Mouse (Mus musculus) heart, embryonic 16.5 days (tissue): Measurements from ENCODE around the gene Cel. TPM values are rescaled to one million over a fixed set of nuclear protein-coding genes. Genes with fewer than 3 reads are reported as not detected.

Experiments used
- ATAC-seq: fragments of 200-750 bp; cut with Nextera tagmentation; replicated peaks from 2 replicates; pipeline ENCODE4 v1.8.0; 2017; ENCODE audit warnings: moderate number of reproducible peaks; ENCODE audit not compliant: insufficient read depth, low FRiP score; ENCODE audit errors: extremely low read depth
- H3K27ac ChIP-seq: fragments of 300-500 bp; sonication (generic); 2 replicates; pipeline ENCODE4 v1.5.1; 2014; ENCODE audit warnings: mild to moderate bottlenecking, low read length, control low read depth, moderate library complexity
- H3K27me3 ChIP-seq: fragments of 300-500 bp; sonication (generic); 2 replicates; pipeline ENCODE4 v1.6.1; 2014; ENCODE audit warnings: low read length, mixed read lengths; ENCODE audit not compliant: control insufficient read depth, insufficient read depth
- H3K36me3 ChIP-seq: fragments of 300-500 bp; sonication (generic); 2 replicates; pipeline ENCODE4 v1.6.1; 2014; ENCODE audit not compliant: control insufficient read depth, insufficient read depth
- H3K4me1 ChIP-seq: fragments of 300-500 bp; sonication (generic); 2 replicates; pipeline ENCODE4 v1.6.1; 2014; ENCODE audit warnings: low read length, mixed read lengths; ENCODE audit not compliant: control insufficient read depth, insufficient read depth
- H3K4me2 ChIP-seq: fragments of 300-500 bp; sonication (generic); 2 replicates; pipeline ENCODE4 v1.6.1; 2014; ENCODE audit warnings: low read depth, mild to moderate bottlenecking, control low read depth, low read length
- H3K4me3 ChIP-seq: fragments of 300-500 bp; sonication (generic); 2 replicates; pipeline ENCODE4 v1.5.1; 2014; ENCODE audit warnings: mild to moderate bottlenecking, control low read depth, low read length
- H3K9ac ChIP-seq: fragments of 300-500 bp; sonication (generic); 2 replicates; pipeline ENCODE4 v1.6.1; 2014; ENCODE audit warnings: low read length, control low read depth
- H3K9me3 ChIP-seq: fragments of 300-500 bp; sonication (generic); replicated peaks from 2 replicates; pipeline ENCODE4 v1.6.1; 2016; ENCODE audit warnings: low read length; ENCODE audit not compliant: control insufficient read depth
- WGBS: fragments of 180-500 bp; shearing (Covaris S2); extraction: QIAGEN DNeasy Blood & Tissue Kit; methylation state at CpG from one replicate; pipeline ENCODE4 v1.1.7; 2014; 5-methylcytosine and 5-hydroxymethylcytosine counted together
- polyA plus RNA-seq: library from polyadenylated mRNA; unstranded; fragments of >200 nt; fragmentation: Nextera tagmentation; extraction: Ambion mirVana; gene quantifications from 2 replicates; pipeline ENCODE4 v1.2.1, GENCODE M21; 2015

The Cel gene
- polyA plus RNA-seq, 1 experiment from 2014 or later = 0.30 TPM

DNA sequence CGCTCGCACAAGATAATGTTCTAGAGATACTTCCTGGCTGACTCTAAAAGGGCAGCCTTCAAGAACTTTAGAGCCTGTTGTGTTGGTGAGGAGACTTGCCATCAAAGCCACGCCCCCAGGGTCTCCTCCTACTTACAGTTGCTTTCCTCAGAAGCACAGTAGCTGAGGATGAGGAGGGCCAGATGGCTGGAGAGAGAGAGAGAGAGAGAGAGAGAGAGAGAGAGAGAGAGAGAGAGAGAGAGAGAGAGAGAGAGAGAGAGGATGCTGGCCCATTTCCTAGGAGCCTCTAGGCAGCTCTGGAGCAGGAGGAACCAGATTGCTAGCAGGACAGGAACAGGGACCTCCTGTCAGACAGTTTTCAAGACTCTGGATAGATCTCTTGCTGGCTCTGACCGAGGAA is 27.0 kb downstream of the Cel start:
- no peaks in the 10 kb centered on the region for H3K9me3 ChIP-seq
- 39% methylated on average over 4 of the region's 4 CpGs for WGBS
- H3K4me2 ChIP-seq = peak overlapping the region; percentile 77; the same call in 1 of the 2 replicates
- no peaks in the 10 kb centered on the region for H3K36me3 ChIP-seq
- H3K4me1 ChIP-seq = peaks cover 69% of the 10 kb centered on the region
- no peaks in the 10 kb centered on the region for H3K27me3 ChIP-seq
- no peak overlapping the region for H3K9ac ChIP-seq
- no peak overlapping the region for H3K4me3 ChIP-seq
- H3K27ac ChIP-seq = peak overlapping the region; percentile 25
- ATAC-seq = no peak

DNA sequence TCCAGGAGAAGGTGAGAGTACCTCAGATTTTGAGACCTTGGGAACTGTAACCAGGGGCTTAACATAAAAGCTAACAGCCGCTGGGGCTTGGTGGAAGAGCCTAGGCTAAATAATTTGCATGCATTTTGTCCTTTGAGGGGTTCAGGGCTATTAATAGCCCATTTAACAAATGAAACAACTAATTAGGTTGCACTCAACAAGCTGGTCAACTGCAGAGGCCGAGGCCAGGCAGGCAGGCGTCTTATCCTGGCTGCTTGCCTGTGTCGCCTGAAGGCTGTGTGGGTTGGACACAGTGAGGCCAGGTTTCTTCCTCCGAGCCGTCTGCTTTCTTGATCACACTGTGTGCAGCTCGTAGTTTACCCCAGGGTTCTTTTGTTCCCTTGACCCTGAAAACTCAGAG is 27.6 kb downstream of the Cel start:
- Histone ChIP-seq H3K4me1 (peaks cover 71% of the 10 kb centered on the region), H3K36me3 (no peaks in the 10 kb centered on the region), H3K27ac (peak overlapping the region; percentile 86), H3K9me3 (no peaks in the 10 kb centered on the region), H3K4me2 (peak overlapping the region; percentile 77), H3K4me3 (no peak overlapping the region), H3K9ac (no peak overlapping the region), H3K27me3 (no peaks in the 10 kb centered on the region)
- no peak for ATAC-seq
- 34% methylated on average over 7 of the region's 7 CpGs for WGBS

GRCm38 (mm10) chr2:28535263-28535540 is 28.0 kb downstream of the Cel start:
- Histone ChIP-seq H3K9me3 (no peaks in the 10 kb centered on the region), H3K27me3 (no peaks in the 10 kb centered on the region), H3K4me1 (peaks cover 70% of the 10 kb centered on the region), H3K4me3 (peak overlapping the region; percentile 73; the same call in 1 of the 2 replicates), H3K27ac (peak overlapping the region; percentile 86), H3K9ac (peak overlapping the region; percentile 12; the same call in 1 of the 2 replicates), H3K4me2 (peak overlapping the region; percentile 77), H3K36me3 (no peaks in the 10 kb centered on the region)
- WGBS = 41% methylated on average over 4 of the region's 4 CpGs
- no peak for ATAC-seq

DNA sequence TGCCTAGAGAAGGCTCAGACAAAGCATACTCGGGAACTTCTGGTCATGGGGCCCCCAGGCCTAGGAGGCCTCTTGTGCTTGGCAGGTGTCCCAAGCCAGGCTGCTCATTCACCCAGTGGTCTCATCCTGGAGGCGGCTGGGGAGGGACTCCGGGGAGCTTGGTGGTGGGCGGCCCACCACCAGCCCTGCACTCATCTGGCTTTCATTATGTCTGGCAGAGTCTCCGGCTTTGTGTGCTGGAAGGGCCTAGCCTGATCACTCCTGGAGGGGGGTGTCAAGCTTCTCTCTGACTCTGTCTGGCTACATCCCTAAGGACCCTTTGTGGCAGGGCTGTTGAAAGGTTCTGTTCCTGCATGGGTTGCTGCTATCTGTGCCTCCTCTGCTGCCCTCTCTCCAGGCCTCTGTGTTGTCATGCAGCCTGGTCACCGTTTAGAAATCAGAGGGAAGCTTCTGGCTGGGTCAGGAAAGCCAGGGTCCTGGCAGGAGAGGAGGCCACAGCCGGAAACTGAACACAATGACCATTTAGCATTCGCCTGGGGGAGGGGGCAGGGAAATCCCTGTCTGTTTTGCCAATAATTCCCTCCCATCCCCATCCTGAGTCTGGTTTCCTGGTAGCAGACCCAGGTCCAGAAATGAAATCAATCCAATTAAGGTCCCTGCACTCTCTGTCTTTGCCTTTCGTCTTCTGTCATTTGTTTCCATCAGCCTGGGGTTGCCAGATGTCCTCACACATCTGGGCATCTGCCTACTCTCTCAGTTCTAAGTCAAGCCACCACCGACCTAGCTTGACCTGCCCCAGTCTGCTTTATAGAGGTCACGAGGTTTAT is 28.6 kb downstream of the Cel start:
- H3K36me3 ChIP-seq = no peaks in the 10 kb centered on the region
- H3K4me2 ChIP-seq = peak overlapping the region; percentile 77
- peak overlapping the region; percentile 73 for H3K4me3 ChIP-seq
- WGBS = 38% methylated on average over 11 of the region's 11 CpGs
- H3K4me1 ChIP-seq = peaks cover 69% of the 10 kb centered on the region
- peak overlapping the region; percentile 86 for H3K27ac ChIP-seq
- peak; percentile 20 for ATAC-seq
- H3K27me3 ChIP-seq = no peaks in the 10 kb centered on the region
- H3K9ac ChIP-seq = peak overlapping the region; percentile 81
- no peaks in the 10 kb centered on the region for H3K9me3 ChIP-seq

- H3K27ac ChIP-seq = peak overlapping the region; percentile 86
- H3K4me2 ChIP-seq = peak overlapping the region; percentile 77
- peaks cover 67% of the 10 kb centered on the region for H3K4me1 ChIP-seq
- no peak for ATAC-seq
- WGBS = 61% methylated on average over 7 of the region's 7 CpGs
- H3K27me3 ChIP-seq = no peaks in the 10 kb centered on the region
- peak overlapping the region; percentile 81 for H3K9ac ChIP-seq
- peak overlapping the region; percentile 73 for H3K4me3 ChIP-seq
- no peaks in the 10 kb centered on the region for H3K36me3 ChIP-seq
- H3K9me3 ChIP-seq = no peaks in the 10 kb centered on the region
These were observed 29.2 kb downstream of the Cel start for GRCm38 (mm10) chr2:28533901-28534435.

DNA sequence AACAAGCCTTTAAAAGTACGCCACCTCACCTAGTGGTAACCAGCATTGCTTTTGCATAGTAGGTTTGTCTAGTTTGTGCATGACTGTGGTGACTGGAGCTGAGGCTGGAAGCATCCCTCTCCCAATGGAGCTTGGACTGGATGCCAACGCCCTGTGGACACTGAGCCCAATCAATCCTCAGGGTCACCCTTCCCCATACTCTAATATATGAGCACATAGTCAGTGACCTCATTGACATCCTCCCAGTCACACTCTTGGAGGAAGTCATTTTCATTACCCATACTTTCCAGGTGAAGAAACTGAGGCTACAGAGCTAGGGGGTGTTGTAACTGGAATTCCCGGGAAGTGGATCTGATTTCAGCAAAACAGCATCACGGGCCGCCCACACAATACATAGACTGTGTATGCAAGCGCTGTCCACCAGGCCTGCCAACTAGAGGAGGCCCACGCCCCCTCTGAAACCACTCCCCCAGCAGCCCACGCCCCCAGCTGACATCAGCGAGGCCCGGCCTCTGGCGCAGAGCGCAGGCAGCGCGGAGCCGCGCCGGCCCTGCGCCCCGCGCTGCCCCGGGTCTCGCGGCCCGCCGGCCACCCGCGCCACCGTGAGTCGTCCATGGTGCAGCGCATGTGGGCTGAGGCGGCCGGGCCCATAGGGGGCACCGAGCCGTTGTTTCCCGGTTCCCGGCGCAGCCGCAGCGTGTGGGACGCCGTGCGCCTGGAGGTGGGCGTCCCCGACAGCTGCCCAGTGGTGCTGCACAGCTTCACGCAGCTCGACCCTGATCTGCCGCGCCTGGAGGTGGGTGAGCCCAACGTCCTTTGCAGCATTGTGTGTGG is 30.0 kb downstream of the Cel start:
- Histone ChIP-seq H3K9me3 (no peaks in the 10 kb centered on the region), H3K4me2 (peak overlapping the region; percentile 77), H3K4me1 (peaks cover 59% of the 10 kb centered on the region), H3K4me3 (peak overlapping the region; percentile 73), H3K27ac (peak overlapping the region; percentile 86), H3K36me3 (no peaks in the 10 kb centered on the region), H3K9ac (peak overlapping the region; percentile 81), H3K27me3 (no peaks in the 10 kb centered on the region)
- WGBS = 2% methylated on average over 49 of the region's 49 CpGs
- ATAC-seq = peak; percentile 91

GRCm38 (mm10) chr2:28530311-28530710 is 32.9 kb downstream of the Cel start:
- no peaks in the 10 kb centered on the region for H3K36me3 ChIP-seq

DNA sequence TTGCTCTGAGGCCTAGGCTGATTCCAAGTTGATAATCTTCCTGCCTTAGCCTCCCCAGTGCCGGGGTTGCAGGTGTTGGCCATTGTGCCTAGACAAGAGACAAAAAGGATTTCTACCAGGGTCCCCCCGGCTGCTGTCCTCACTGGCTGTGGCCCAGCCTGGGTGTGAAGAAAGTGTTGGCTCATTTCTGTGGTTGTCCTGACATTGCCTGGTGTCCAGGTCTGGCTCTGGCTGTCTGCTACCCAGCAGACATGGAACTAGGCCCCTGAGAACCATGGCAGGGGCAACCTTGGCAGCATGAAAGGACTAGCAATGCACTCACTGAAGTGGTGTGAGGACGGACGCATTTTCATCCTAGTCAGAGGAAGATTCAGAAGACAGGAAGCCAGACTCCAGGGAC is 33.3 kb downstream of the Cel start:
- H3K27ac ChIP-seq = peak overlapping the region; percentile 41; the same call in 1 of the 2 replicates
- H3K9ac ChIP-seq = no peak overlapping the region
- no peaks in the 10 kb centered on the region for H3K36me3 ChIP-seq
- no peak for ATAC-seq
- no peak overlapping the region for H3K4me3 ChIP-seq
- WGBS = 72% methylated on average over 4 of the region's 4 CpGs
- no peaks in the 10 kb centered on the region for H3K9me3 ChIP-seq
- no peaks in the 10 kb centered on the region for H3K27me3 ChIP-seq
- peaks cover 60% of the 10 kb centered on the region for H3K4me1 ChIP-seq
- H3K4me2 ChIP-seq = no peak overlapping the region

More at GRCm38 (mm10) chr2:28530311-28530710, 32.9 kb downstream of the Cel start:
- Histone ChIP-seq H3K4me1 (peaks cover 61% of the 10 kb centered on the region), H3K4me3 (no peak overlapping the region), H3K4me2 (no peak overlapping the region), H3K9ac (no peak overlapping the region), H3K27me3 (no peaks in the 10 kb centered on the region), H3K9me3 (no peaks in the 10 kb centered on the region), H3K27ac (0 out of 2 replicates have a peak overlapping the region, but pooled peaks have one; percentile 19)
- no peak for ATAC-seq
- 61% methylated on average over 7 of the region's 7 CpGs for WGBS

DNA sequence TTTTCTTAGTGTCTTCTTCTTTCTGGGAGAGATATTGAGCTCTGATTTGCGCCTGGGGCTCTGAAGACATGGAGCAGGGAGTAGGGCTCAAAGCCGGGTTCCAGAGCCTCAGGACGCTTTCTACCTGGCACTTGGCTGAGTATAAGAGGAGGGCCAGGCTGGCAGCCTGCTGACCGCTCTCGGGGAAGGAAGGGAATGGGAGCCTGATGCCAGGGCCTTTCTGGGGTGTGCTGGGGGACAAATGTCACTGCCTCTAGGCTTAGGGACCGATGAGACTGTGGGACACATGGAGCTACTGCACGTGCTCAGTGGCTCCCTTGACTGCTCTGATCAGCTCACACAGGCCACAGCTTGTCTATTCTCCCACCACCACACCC is 34.9 kb downstream of the Cel start:
- Histone ChIP-seq H3K27ac (no peak overlapping the region), H3K4me2 (no peak overlapping the region), H3K36me3 (no peaks in the 10 kb centered on the region), H3K4me3 (no peak overlapping the region), H3K9ac (no peak overlapping the region), H3K9me3 (no peaks in the 10 kb centered on the region), H3K4me1 (peaks cover 56% of the 10 kb centered on the region), H3K27me3 (no peaks in the 10 kb centered on the region)
- 83% methylated on average over 7 of the region's 7 CpGs for WGBS
- no peak for ATAC-seq
